Mouse (Mus musculus) adrenal gland, postnatal 25 days (tissue): ENCODE results near the gene Gm28845. TPM values are rescaled to one million over a fixed set of nuclear protein-coding genes. Genes with fewer than 3 reads are reported as not detected.

Experiments
- DNase-seq: peaks from one replicate; pipeline ENCODE4 v3.0.0; 2021; ENCODE audit warnings: mixed read lengths
- long read RNA-seq: library from polyadenylated mRNA; stranded (forward); transcript quantifications from one replicate; pipeline ENCODE4 v2.0.0, GENCODE M21; 2021
- total RNA-seq: library from RNA; stranded (reverse); gene quantifications from 2 replicates; pipeline ENCODE4 v1.2.3, GENCODE M21; 2021

Gene Gm28845
- not detected in 2 replicates for total RNA-seq
- long read RNA-seq: 0 reads

DNA sequence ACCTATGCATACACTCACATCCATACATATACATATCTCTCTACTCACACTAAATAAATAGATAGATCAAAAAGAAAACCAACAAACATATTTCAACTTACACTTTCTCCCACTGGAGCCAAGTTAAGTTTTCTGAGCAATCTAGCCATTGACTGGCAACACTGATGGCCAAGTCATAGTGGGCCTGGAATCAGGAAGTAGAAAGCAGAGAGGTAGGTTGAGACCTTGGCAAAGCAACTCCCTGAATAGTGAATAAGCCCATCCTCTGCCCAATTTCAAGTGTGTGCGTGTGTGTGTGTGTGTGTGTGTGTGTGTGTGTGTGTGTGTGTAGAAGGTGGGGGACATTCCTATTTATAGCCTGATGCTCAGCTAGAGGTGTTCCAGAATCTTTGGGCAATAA is at the start of gene Gm28845:
Gene Gm28845 (minus strand): TSS at position 121 of the 400 bp plus-strand sequence.
- DNase-seq: no peak

DNA sequence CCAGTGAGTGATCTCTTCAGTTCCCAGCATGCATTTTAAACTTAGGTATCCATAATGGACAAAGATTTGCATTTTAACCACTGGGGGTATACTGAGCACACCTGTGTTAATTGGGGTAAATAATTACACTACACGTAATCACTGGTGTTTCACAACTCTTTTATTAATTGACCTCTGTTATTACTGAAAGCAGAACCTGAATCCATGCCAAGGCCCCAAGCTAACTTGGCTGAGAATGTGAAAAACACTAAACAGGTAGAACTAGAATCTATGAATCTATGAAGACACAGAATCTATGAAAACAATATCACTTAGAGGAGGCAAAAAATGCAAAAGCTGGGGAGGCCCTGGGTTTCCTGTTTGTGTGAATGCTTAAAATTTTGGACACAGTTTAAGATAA is 48.1 kb upstream of the Gm28845 start:
- DNase-seq: no peak

- DNase-seq: no peak
Measured at GRCm38 (mm10) chr1:65162210-65162609, 42.9 kb upstream of the Gm28845 start.

DNA sequence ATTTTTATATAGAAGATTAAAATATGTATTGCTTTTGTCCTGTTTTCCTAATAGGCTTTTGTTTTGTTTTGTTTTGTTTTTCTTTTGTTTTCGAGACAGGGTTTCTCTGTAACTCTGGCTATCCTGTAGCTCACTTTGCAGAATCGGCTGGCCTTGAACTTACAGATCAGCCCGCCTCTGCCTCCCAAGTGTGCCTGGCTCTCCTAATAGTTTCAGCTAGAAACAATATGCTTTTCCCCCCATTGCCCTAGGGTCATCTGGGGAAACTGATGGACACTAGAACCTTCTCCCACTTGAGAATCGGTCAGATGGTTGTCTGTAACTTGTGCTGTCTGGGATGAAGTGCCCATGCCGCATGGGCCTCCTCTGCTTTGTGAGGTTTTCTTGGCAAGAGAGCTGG is 36.8 kb upstream of the Gm28845 start:
- DNase-seq: no peak

- peak; percentile 72 for DNase-seq
Measured at GRCm38 (mm10) chr1:65154814-65155213, 35.5 kb upstream of the Gm28845 start.

- DNase-seq: no peak
Measured at GRCm38 (mm10) chr1:65147971-65148370, 28.6 kb upstream of the Gm28845 start.

DNA sequence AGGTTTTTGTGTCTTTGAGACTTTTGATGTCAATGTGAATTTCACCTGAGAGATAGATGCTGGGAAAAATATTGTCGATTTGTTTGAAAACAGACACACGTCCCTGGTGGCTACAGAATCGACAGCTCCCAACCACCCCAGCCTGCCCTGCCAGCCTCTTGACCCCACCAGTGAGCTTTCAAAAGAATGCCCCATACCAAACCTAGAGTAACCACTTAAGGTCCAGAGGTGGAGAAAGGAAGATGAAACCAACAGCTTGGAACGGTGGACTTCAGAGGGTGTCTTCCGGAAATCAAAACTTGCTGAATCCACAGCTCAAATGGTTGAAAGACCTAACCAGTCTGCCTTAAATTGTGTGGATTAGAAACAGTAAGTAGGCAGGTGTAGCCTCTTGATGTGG is 28.0 kb upstream of the Gm28845 start:
- no peak for DNase-seq

- no peak for DNase-seq
Measured at GRCm38 (mm10) chr1:65146601-65147000, 27.2 kb upstream of the Gm28845 start.

DNA sequence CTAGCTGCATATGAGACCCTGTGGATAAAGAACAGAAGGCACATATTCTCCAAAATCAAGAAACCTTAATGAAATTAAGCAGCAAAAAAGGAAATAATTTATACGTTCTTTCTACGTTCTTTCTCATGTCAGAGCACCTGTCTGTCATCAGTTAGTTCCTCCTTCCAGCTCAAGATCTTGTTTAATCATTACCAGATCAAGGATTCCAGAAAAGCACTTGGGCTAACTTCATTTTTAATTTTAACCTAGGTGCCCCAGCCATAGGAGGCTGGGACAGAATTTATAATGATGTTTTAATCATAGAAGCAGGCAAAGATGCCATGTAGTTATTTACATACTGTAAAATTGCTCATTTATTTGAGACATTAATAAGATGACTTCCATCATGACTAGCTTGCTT is 25.4 kb upstream of the Gm28845 start:
- DNase-seq: no peak

- DNase-seq: no peak
Measured at GRCm38 (mm10) chr1:65137560-65137959, 18.2 kb upstream of the Gm28845 start.

- no peak for DNase-seq
Measured at GRCm38 (mm10) chr1:65132833-65133232, 13.5 kb upstream of the Gm28845 start.

GRCm38 (mm10) chr1:65131671-65132070 is 12.3 kb upstream of the Gm28845 start:
- no peak for DNase-seq

GRCm38 (mm10) chr1:65130226-65130625 is 10.9 kb upstream of the Gm28845 start:
- no peak for DNase-seq

GRCm38 (mm10) chr1:65129634-65130180 is 10.3 kb upstream of the Gm28845 start:
- no peak for DNase-seq

DNA sequence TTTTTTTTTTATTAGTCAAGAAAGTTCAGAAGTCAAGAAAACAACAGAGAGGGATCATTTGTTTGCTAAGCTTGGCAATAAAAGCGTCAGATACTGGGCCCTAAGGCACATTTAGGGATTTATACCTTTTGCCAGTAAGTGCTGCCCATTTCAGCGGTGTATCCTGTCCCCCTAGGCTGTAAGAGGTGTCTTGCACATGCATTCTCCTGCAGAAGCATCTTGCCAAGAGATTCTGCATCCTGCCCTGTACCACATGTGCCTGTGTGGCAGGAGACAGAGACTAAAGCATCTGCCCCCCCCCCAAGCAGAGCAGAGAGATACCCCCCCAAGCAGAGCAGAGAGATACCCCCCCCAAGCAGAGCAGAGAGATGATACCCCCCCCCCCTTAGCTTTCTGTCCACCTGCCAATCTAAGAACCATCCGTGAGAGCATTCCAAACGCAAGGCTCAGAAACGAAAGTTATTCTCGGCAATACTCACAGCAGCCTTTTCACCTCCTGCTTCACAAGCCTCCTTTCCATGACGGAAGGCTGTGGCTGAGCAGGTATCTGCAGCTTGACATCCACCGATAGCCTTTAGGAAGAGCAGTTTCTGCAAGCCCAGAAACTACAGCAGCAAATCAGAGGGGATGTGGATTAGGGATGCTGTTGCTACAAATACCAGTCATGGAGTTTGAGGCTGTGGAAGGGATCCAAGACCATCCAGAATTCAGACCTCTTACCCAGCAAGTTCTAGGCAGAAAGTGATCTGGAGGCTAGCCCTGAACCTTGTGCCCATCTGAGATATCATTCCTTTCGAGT is 3.4 kb upstream of the Gm28845 start, which contains the start of gene D630023F18Rik:
Gene D630023F18Rik (minus strand): TSS at position 641 of the 799 bp plus-strand sequence.
- DNase-seq: no peak

- DNase-seq: no peak
Measured at GRCm38 (mm10) chr1:65118150-65118913, 1.0 kb downstream of the Gm28845 start.

- DNase-seq: no peak
Measured at GRCm38 (mm10) chr1:65113536-65114172, 5.7 kb downstream of the Gm28845 start.

DNA sequence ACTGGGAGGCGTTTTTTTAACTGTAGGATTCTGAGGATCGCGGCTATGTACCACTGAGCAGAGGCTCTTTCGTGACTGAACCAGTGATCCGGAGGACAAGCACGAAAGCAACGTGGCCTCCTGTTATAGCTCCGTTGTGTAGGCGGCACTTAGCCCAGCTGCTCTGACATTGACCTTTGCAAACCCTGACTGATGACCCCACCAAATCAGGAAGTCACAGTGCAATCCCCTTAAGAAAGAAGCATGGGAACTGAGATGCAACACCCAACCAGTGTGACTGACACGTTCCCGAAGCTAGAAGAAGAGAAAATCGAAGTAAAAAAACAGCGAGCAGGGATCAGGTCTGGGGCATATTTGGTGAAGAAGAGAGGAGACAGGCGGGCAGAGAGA is 6.6 kb downstream of the Gm28845 start:
- DNase-seq: no peak

GRCm38 (mm10) chr1:65112031-65112806 is 7.1 kb downstream of the Gm28845 start:
- peak; percentile 69 for DNase-seq

DNA sequence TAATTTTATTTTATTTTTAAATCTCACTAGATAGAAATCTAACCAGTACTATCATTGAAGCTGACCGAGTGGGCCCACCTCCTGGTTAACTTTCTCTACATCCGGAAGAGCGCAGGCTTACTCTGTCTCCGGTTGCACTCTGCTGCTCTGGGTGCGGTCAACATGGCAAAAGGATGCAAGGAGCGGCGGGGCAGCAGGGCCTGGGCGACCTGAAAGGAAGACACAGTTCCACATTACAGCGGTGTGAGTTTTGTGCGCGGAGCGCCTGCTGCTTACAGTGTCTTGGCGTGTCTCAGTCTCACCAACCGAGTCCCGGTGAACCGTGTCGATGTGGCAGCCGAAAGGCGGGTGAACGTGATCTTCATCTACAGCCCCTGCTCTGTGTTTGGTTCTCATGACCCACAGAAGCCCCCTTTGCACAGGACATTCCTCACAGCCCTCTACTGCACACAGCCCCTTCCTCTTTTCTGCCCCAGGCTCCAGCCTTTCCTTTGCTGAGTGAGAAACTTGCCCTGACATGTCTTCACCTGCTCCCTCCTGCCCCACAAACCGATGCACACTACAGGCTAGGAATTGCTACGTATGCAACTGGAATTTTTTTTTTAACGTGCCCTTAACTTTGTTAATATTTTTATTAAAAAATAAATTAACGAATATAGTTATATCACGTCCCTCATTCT is 9.5 kb downstream of the Gm28845 start:
- DNase-seq: no peak

DNA sequence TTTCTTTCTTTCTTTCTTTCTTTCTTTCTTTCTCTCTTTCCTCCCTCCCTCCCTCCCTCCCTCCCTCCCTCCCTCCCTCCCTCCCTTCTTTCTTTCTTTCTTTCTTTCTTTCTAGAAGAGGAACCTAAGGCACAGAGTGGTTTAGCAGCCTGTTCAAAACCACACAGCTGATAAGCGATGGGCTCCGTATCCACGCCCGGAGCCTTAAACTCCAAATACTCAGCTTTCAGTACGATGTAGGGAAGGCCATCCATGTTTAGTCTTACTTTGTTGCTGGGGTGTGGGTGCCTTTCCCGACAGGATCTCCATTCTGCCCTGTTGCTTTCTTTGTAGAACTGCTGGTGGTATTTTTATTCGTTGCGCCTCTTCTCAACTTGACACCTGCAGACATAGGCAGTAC is 10.2 kb downstream of the Gm28845 start:
- DNase-seq: no peak
